Mouse (Mus musculus): ENCODE measurements at regions not wholly inside any gene's neighbourhood (a gene's known extent, or its start where the extent isn't known, plus 50 kb on each side); places are given as distances from the start of the nearest gene placed in this dataset.

GRCm38 (mm10) chr14:110276192-110276591, 478.8 kb downstream of the Slitrk6 start:
- in situ Hi-C loops (cut with MboI, MseI) = no loop called here

GRCm38 (mm10) chr14:110271270-110271669, 483.7 kb downstream of the Slitrk6 start:
- in situ Hi-C loops (cut with MboI, MseI) = no loop called here

GRCm38 (mm10) chr14:110244466-110244865, 510.5 kb downstream of the Slitrk6 start:
- in situ Hi-C loops (cut with MboI, MseI) = no loop called here

GRCm38 (mm10) chr14:110243549-110243948, 511.4 kb downstream of the Slitrk6 start:
- in situ Hi-C loops (cut with MboI, MseI) = no loop called here

GRCm38 (mm10) chr14:110238800-110239199, 516.1 kb downstream of the Slitrk6 start:
- in situ Hi-C loops (cut with MboI, MseI) = no loop called here

GRCm38 (mm10) chr14:110224678-110225446, 530.1 kb downstream of the Slitrk6 start:
- in situ Hi-C loops (cut with MboI, MseI) = no loop called here

- in situ Hi-C loops (cut with MboI, MseI) = no loop called here
Observed at GRCm38 (mm10) chr14:110190987-110191607, 563.9 kb downstream of the Slitrk6 start.

GRCm38 (mm10) chr14:110190471-110190870, 564.5 kb downstream of the Slitrk6 start:
- in situ Hi-C loops (cut with MboI, MseI) = no loop called here

- in situ Hi-C loops (cut with MboI, MseI) = no loop called here
Observed at GRCm38 (mm10) chr14:110179166-110179565, 575.8 kb downstream of the Slitrk6 start.

- in situ Hi-C loops (cut with MboI, MseI) = loop anchor here in 1 of 2 experiments (5.0 kb wide), 1 partner anchor 294 kb away; no protein-coding TSS in a partner anchor
Observed at GRCm38 (mm10) chr14:110171162-110172117, 583.5 kb downstream of the Slitrk6 start.

- in situ Hi-C loops (cut with MboI, MseI) = no loop called here
Observed at GRCm38 (mm10) chr14:110168632-110169031, 586.3 kb downstream of the Slitrk6 start.

GRCm38 (mm10) chr14:110128265-110128664, 626.7 kb downstream of the Slitrk6 start:
- in situ Hi-C loops (cut with MboI, MseI) = no loop called here

GRCm38 (mm10) chr14:110125936-110126710, 628.8 kb downstream of the Slitrk6 start:
- in situ Hi-C loops (cut with MboI, MseI) = no loop called here

GRCm38 (mm10) chr14:110122710-110123109, 632.2 kb downstream of the Slitrk6 start:
- in situ Hi-C loops (cut with MboI, MseI) = no loop called here

GRCm38 (mm10) chr14:110115578-110115977, 639.4 kb downstream of the Slitrk6 start:
- in situ Hi-C loops (cut with MboI, MseI) = no loop called here

- in situ Hi-C loops (cut with MboI, MseI) = no loop called here
Observed at GRCm38 (mm10) chr14:110100852-110101251, 654.1 kb downstream of the Slitrk6 start.

GRCm38 (mm10) chr14:110078351-110078750, 676.6 kb downstream of the Slitrk6 start:
- in situ Hi-C loops (cut with MboI, MseI) = no loop called here

GRCm38 (mm10) chr14:110047748-110048147, 707.2 kb downstream of the Slitrk6 start:
- in situ Hi-C loops (cut with MboI, MseI) = no loop called here

- in situ Hi-C loops (cut with MboI, MseI) = no loop called here
Observed at GRCm38 (mm10) chr14:110043211-110043610, 711.7 kb downstream of the Slitrk6 start.

- in situ Hi-C loops (cut with MboI, MseI) = loop anchor here in 1 of 2 experiments (10.0 kb wide), 1 partner anchor 1933 kb away; no protein-coding TSS in a partner anchor
Observed at GRCm38 (mm10) chr14:110021812-110022211, 733.1 kb downstream of the Slitrk6 start.

GRCm38 (mm10) chr14:110015126-110015525, 739.8 kb downstream of the Slitrk6 start:
- in situ Hi-C loops (cut with MboI, MseI) = no loop called here

Measured in T-helper 17 cell (primary cell).